Mouse (Mus musculus) kidney, adult 2 months (tissue): ENCODE data around the gene Pparg.

Source experiments
- CTCF ChIP-seq: fragments of 200-500 bp; conservative IDR thresholded peaks from 2 replicates; pipeline ENCODE4 v1.5.1; 2011; ENCODE audit warnings: low read depth, mild to moderate bottlenecking, control low read depth, low read length, moderate library complexity, mixed read lengths; ENCODE audit not compliant: insufficient read depth, insufficient read length
- POLR2A ChIP-seq: fragments of 200-500 bp; IDR thresholded peaks from one replicate; pipeline ENCODE4 v1.6.1; 2011; ENCODE audit warnings: low read depth, low read length, control low read depth

DNA sequence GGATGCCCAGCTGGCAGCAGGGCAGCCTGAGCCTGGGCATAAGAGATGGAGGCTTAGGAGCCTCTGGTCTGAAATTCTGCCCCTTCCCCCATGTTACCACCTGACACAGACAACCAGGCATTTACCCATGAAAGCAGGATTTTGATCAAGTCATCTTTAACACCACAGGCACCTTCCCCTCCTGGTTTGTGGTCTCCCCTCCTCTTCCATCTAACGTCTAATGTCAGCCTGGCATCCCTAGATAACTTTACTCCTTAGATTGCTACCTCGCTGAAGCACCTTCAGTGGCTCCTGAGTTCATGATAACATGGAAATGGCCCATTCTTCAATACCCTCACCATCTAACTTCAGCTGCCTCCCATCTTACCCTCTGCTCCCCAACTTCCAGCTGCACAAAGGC is 157.6 kb downstream of the Pparg start:
- no peak for TF ChIP-seq CTCF
- no peak for TF ChIP-seq POLR2A
